Mouse (Mus musculus): ENCODE results near the gene Rcbtb2.

- no peak for TF ChIP-seq POLR2A (IDR thresholded peaks at IDR 0.05; ENCODE audit: insufficient read length, low read depth)
- TF ChIP-seq MYOG (IDR thresholded peaks at IDR 0.05; ENCODE audit: control insufficient read depth in 1 of 3, insufficient read depth in 1 of 3, insufficient read length in 2 of 3, low read depth in 2 of 3) = no peak
- no peak for TF ChIP-seq MAX (IDR thresholded peaks at IDR 0.05; ENCODE audit: low read depth)
- TF ChIP-seq POLR2AphosphoS2 (IDR thresholded peaks at IDR 0.05; ENCODE audit: insufficient read length, low read depth) = no peak
- TF ChIP-seq TCF12 (IDR thresholded peaks at IDR 0.05; ENCODE audit: insufficient read depth, poor library complexity, severe bottlenecking) = no peak
- TF ChIP-seq CEBPB (IDR thresholded peaks at IDR 0.05; ENCODE audit: insufficient read depth, poor library complexity, severe bottlenecking) = no peak
- no peak for TF ChIP-seq USF1 (IDR thresholded peaks at IDR 0.05; ENCODE audit: low read depth)
- no peak for TF ChIP-seq MYOD1 (IDR thresholded peaks at IDR 0.05; ENCODE audit: control insufficient read depth in 1 of 3, insufficient read length in 2 of 3, low read depth in 2 of 3)
These were observed 30.0 kb upstream of the Rcbtb2 start for GRCm38 (mm10) chr14:73092871-73093270.

Data from myocyte (in vitro differentiated cells).